Mouse (Mus musculus): ENCODE data around the gene Fbll1.
A peak's percentile ranks its signal among the peaks of the same experiment; 100 is the strongest.

Gene Fbll1

GRCm38 (mm10) chr11:35783038-35783437 lies 15.6 kb downstream of the Fbll1 start:
- DNase-seq (ENCODE audit: low read depth): no peak

- no peak for DNase-seq (ENCODE audit: low read depth)
These were observed 16.2 kb downstream of the Fbll1 start for GRCm38 (mm10) chr11:35782444-35782843.

- DNase-seq (ENCODE audit: low read depth): no peak
These were observed 18.3 kb downstream of the Fbll1 start for GRCm38 (mm10) chr11:35780336-35780735.

- DNase-seq (ENCODE audit: low read depth): no peak
These were observed 22.2 kb downstream of the Fbll1 start for GRCm38 (mm10) chr11:35776452-35776851.

GRCm38 (mm10) chr11:35775606-35776005 lies 23.1 kb downstream of the Fbll1 start:
- no peak for DNase-seq (ENCODE audit: low read depth)

- DNase-seq (ENCODE audit: low read depth): no peak
These were observed 27.8 kb downstream of the Fbll1 start for GRCm38 (mm10) chr11:35770741-35771504.

- DNase-seq (ENCODE audit: low read depth): peak; percentile 22
These were observed 28.8 kb downstream of the Fbll1 start for GRCm38 (mm10) chr11:35769746-35770437.

- DNase-seq (ENCODE audit: low read depth): peak; percentile 93
These were observed 29.4 kb downstream of the Fbll1 start, which contains the start of gene Pank3 for GRCm38 (mm10) chr11:35769188-35769745. Pank3 (plus strand) TSS chr11:35769484.

GRCm38 (mm10) chr11:35766845-35767244 lies 31.8 kb downstream of the Fbll1 start:
- DNase-seq (ENCODE audit: low read depth): no peak

- DNase-seq (ENCODE audit: low read depth): no peak
These were observed 38.1 kb downstream of the Fbll1 start for GRCm38 (mm10) chr11:35760627-35761003.

GRCm38 (mm10) chr11:35760001-35760626 lies 38.6 kb downstream of the Fbll1 start:
- DNase-seq (ENCODE audit: low read depth): no peak

GRCm38 (mm10) chr11:35756411-35757303 lies 42.0 kb downstream of the Fbll1 start:
- no peak for DNase-seq (ENCODE audit: low read depth)

GRCm38 (mm10) chr11:35755546-35755945 lies 43.1 kb downstream of the Fbll1 start:
- no peak for DNase-seq (ENCODE audit: low read depth)

- DNase-seq (ENCODE audit: low read depth): no peak
These were observed 43.7 kb downstream of the Fbll1 start for GRCm38 (mm10) chr11:35754906-35755418.

- no peak for DNase-seq (ENCODE audit: low read depth)
These were observed 48.1 kb downstream of the Fbll1 start for GRCm38 (mm10) chr11:35750578-35750977.
